ENCODE assay signal across 1 mouse cellular context in genomic region chr19:17396802-17397201, GRCm38 (mm10).
TF ChIP-seq lines count a peak whose summit lies in the region.

No protein-coding gene starts in this region.

TF ChIP-seq in MEL, 35 proteins besides CTCF, POLR2A, EP300 and RAD21:
- TF ChIP-seq MYB (IDR thresholded peaks at IDR 0.05; ENCODE audit: low read depth, low read length) (no peak), ETS1 (IDR thresholded peaks at IDR 0.05; ENCODE audit: low read depth, low read length) (peak; percentile 43; the same call in 1 of the 2 replicates), BHLHE40 (IDR thresholded peaks at IDR 0.05; ENCODE audit: borderline replicate concordance, low read depth, low read length) (no peak), KAT2A (conservative IDR thresholded peaks at IDR 0.05; ENCODE audit: low read depth, low read length) (no peak), HCFC1 (IDR thresholded peaks at IDR 0.05; ENCODE audit: low read depth, low read length) (no peak), MAZ (IDR thresholded peaks at IDR 0.05; ENCODE audit: low read depth, low read length) (no peak), MEF2A (IDR thresholded peaks at IDR 0.05; ENCODE audit: extremely low read depth, insufficient replicate concordance, low read depth, low read length, poor library complexity, severe bottlenecking) (no peak), MAFK (IDR thresholded peaks at IDR 0.05; ENCODE audit: borderline replicate concordance, low read depth, low read length) (no peak), ZNF384 (IDR thresholded peaks at IDR 0.05; ENCODE audit: low read depth, low read length) (no peak), ELF1 (IDR thresholded peaks at IDR 0.05; ENCODE audit: low read depth, low read length) (no peak), E2F4 (IDR thresholded peaks at IDR 0.05; ENCODE audit: borderline replicate concordance, low read depth, low read length) (no peak), GABPA (IDR thresholded peaks at IDR 0.05; ENCODE audit: low read depth, low read length) (no peak), POLR2AphosphoS2 (IDR thresholded peaks at IDR 0.05; ENCODE audit: low read length) (no peak), UBTF (IDR thresholded peaks at IDR 0.05; ENCODE audit: borderline replicate concordance, insufficient read depth, low read depth, low read length) (no peak), GATA1 (IDR thresholded peaks at IDR 0.05; ENCODE audit: low read depth, low read length) (peak; percentile 69), SIN3A (IDR thresholded peaks at IDR 0.05; ENCODE audit: low read length) (peak; percentile 46; the same call in 1 of the 2 replicates), NELFE (IDR thresholded peaks at IDR 0.05; ENCODE audit: low read depth, low read length) (no peak), TCF12 (IDR thresholded peaks at IDR 0.05; ENCODE audit: low read depth, low read length) (no peak), TAL1 (IDR thresholded peaks at IDR 0.05; ENCODE audit: low read length) (no peak), ZC3H11A (IDR thresholded peaks at IDR 0.05; ENCODE audit: low read depth, low read length) (no peak), CHD1 (IDR thresholded peaks at IDR 0.05; ENCODE audit: low read depth, low read length) (no peak)
